Mouse (Mus musculus): ENCODE data around the gene Olfr323. TPM values are rescaled to one million over a fixed set of nuclear protein-coding genes. Genes with fewer than 3 reads are reported as not detected.

The Olfr323 gene
- polyA plus RNA-seq, 2 experiments, result not detected

- Histone ChIP-seq H3K4me3 (replicated peaks; ENCODE audit: low read length) (no peak overlapping the region), H3K9ac (ENCODE audit: low read depth, low read length, severe bottlenecking) (no peak overlapping the region), H3K4me2 (replicated peaks; ENCODE audit: low read depth, low read length, severe bottlenecking) (no peak overlapping the region), H3K9me3 (ENCODE audit: control insufficient read depth, low read length) (no peaks in the 10 kb centered on the region), H3K4me1 (ENCODE audit: control insufficient read depth, insufficient read depth, low read length) (no peaks in the 10 kb centered on the region), H3K27me3 (ENCODE audit: control insufficient read depth, insufficient read depth, low read length) (no peaks in the 10 kb centered on the region), H3K36me3 (ENCODE audit: control insufficient read depth, insufficient read depth, low read length) (no peaks in the 10 kb centered on the region), H3K27ac (replicated peaks; ENCODE audit: low read depth, low read length) (no peak overlapping the region)
- no peak for ATAC-seq (ENCODE audit: low FRiP score, low read depth)
- no peak for DNase-seq (ENCODE audit: low spot score)
- 84% methylated on average over 6 of the region's 6 CpGs for WGBS
- TF ChIP-seq POLR2A (IDR thresholded peaks at IDR 0.05; ENCODE audit: borderline replicate concordance, extremely low read depth, insufficient read depth, insufficient read length), result no peak
These were observed 27.3 kb downstream of the Olfr323 start for GRCm38 (mm10) chr11:58602800-58603560.

GRCm38 (mm10) chr11:58602062-58602461 lies 28.2 kb downstream of the Olfr323 start:
- Histone ChIP-seq H3K4me2 (replicated peaks; ENCODE audit: low read depth, low read length, severe bottlenecking) (no peak overlapping the region), H3K27me3 (ENCODE audit: control insufficient read depth, insufficient read depth, low read length) (no peaks in the 10 kb centered on the region), H3K27ac (replicated peaks; ENCODE audit: low read depth, low read length) (no peak overlapping the region), H3K36me3 (ENCODE audit: control insufficient read depth, insufficient read depth, low read length) (no peaks in the 10 kb centered on the region), H3K4me3 (replicated peaks; ENCODE audit: low read length) (no peak overlapping the region), H3K4me1 (ENCODE audit: control insufficient read depth, insufficient read depth, low read length) (no peaks in the 10 kb centered on the region), H3K9ac (ENCODE audit: low read depth, low read length, severe bottlenecking) (no peak overlapping the region), H3K9me3 (ENCODE audit: control insufficient read depth, low read length) (no peaks in the 10 kb centered on the region)
- ATAC-seq (ENCODE audit: low FRiP score, low read depth) (no peak), DNase-seq (ENCODE audit: low spot score) (no peak)
- no peak for TF ChIP-seq POLR2A (IDR thresholded peaks at IDR 0.05; ENCODE audit: borderline replicate concordance, extremely low read depth, insufficient read depth, insufficient read length)

GRCm38 (mm10) chr11:58597837-58598236 lies 32.5 kb downstream of the Olfr323 start:
- Histone ChIP-seq H3K9me3 (ENCODE audit: control insufficient read depth, low read length) (no peaks in the 10 kb centered on the region), H3K4me2 (replicated peaks; ENCODE audit: low read depth, low read length, severe bottlenecking) (no peak overlapping the region), H3K9ac (ENCODE audit: low read depth, low read length, severe bottlenecking) (no peak overlapping the region), H3K36me3 (ENCODE audit: control insufficient read depth, insufficient read depth, low read length) (no peaks in the 10 kb centered on the region), H3K4me3 (replicated peaks; ENCODE audit: low read length) (no peak overlapping the region), H3K4me1 (ENCODE audit: control insufficient read depth, insufficient read depth, low read length) (no peaks in the 10 kb centered on the region), H3K27ac (replicated peaks; ENCODE audit: low read depth, low read length) (no peak overlapping the region), H3K27me3 (ENCODE audit: control insufficient read depth, insufficient read depth, low read length) (no peaks in the 10 kb centered on the region)
- TF ChIP-seq POLR2A (IDR thresholded peaks at IDR 0.05; ENCODE audit: borderline replicate concordance, extremely low read depth, insufficient read depth, insufficient read length), result no peak
- DNase-seq (ENCODE audit: low spot score) (no peak), ATAC-seq (ENCODE audit: low FRiP score, low read depth) (no peak)
- WGBS, result 87% methylated on average over 13 of the region's 13 CpGs

GRCm38 (mm10) chr11:58594814-58595213 lies 35.5 kb downstream of the Olfr323 start, which contains the start of gene Olfr324:
TSS of gene Olfr324 (plus strand) at chr11:58595114.
- Histone ChIP-seq H3K4me2 (replicated peaks; ENCODE audit: low read depth, low read length, severe bottlenecking) (no peak within 1 kb of the TSS), H3K4me3 (replicated peaks; ENCODE audit: low read length) (no peak within 1 kb of the TSS), H3K4me1 (ENCODE audit: control insufficient read depth, insufficient read depth, low read length) (no peaks in the 10 kb centered on the region), H3K36me3 (ENCODE audit: control insufficient read depth, insufficient read depth, low read length) (no peaks in the 10 kb centered on the region), H3K27ac (replicated peaks; ENCODE audit: low read depth, low read length) (no peak within 1 kb of the TSS), H3K9me3 (ENCODE audit: control insufficient read depth, low read length) (no peaks in the 10 kb centered on the region), H3K9ac (ENCODE audit: low read depth, low read length, severe bottlenecking) (no peak within 1 kb of the TSS), H3K27me3 (ENCODE audit: control insufficient read depth, insufficient read depth, low read length) (no peaks in the 10 kb centered on the region)
- DNase-seq (ENCODE audit: low spot score) (no peak), ATAC-seq (ENCODE audit: low FRiP score, low read depth) (no peak)
- 78% methylated on average over 6 of the region's 6 CpGs for WGBS
- TF ChIP-seq POLR2A (IDR thresholded peaks at IDR 0.05; ENCODE audit: borderline replicate concordance, extremely low read depth, insufficient read depth, insufficient read length), result no peak

GRCm38 (mm10) chr11:58588620-58589250 lies 41.6 kb downstream of the Olfr323 start:
- ATAC-seq (ENCODE audit: low FRiP score, low read depth), result no peak
- Histone ChIP-seq H3K9ac (ENCODE audit: low read depth, low read length, severe bottlenecking) (no peak overlapping the region), H3K9me3 (ENCODE audit: control insufficient read depth, low read length) (no peaks in the 10 kb centered on the region), H3K4me3 (replicated peaks; ENCODE audit: low read length) (no peak overlapping the region), H3K36me3 (ENCODE audit: control insufficient read depth, insufficient read depth, low read length) (no peaks in the 10 kb centered on the region), H3K27me3 (ENCODE audit: control insufficient read depth, insufficient read depth, low read length) (no peaks in the 10 kb centered on the region), H3K4me1 (ENCODE audit: control insufficient read depth, insufficient read depth, low read length) (no peaks in the 10 kb centered on the region), H3K4me2 (replicated peaks; ENCODE audit: low read depth, low read length, severe bottlenecking) (no peak overlapping the region), H3K27ac (replicated peaks; ENCODE audit: low read depth, low read length) (no peak overlapping the region)
- 49% methylated on average over 3 of the region's 3 CpGs for WGBS
- TF ChIP-seq POLR2A (IDR thresholded peaks at IDR 0.05; ENCODE audit: borderline replicate concordance, extremely low read depth, insufficient read depth, insufficient read length), result no peak
- no peak for DNase-seq (ENCODE audit: low spot score)

Measured in limb, embryonic 14.5 days (tissue).